Mouse (Mus musculus): ENCODE results near the gene Nop10. TPM values are rescaled to one million over a fixed set of nuclear protein-coding genes. Genes with fewer than 3 reads are reported as not detected.
A peak's percentile ranks its signal among the peaks of the same experiment; 100 is the strongest.

Gene Nop10
- polyA plus RNA-seq, 1 experiment from 2014 or later, result 169 TPM

DNA sequence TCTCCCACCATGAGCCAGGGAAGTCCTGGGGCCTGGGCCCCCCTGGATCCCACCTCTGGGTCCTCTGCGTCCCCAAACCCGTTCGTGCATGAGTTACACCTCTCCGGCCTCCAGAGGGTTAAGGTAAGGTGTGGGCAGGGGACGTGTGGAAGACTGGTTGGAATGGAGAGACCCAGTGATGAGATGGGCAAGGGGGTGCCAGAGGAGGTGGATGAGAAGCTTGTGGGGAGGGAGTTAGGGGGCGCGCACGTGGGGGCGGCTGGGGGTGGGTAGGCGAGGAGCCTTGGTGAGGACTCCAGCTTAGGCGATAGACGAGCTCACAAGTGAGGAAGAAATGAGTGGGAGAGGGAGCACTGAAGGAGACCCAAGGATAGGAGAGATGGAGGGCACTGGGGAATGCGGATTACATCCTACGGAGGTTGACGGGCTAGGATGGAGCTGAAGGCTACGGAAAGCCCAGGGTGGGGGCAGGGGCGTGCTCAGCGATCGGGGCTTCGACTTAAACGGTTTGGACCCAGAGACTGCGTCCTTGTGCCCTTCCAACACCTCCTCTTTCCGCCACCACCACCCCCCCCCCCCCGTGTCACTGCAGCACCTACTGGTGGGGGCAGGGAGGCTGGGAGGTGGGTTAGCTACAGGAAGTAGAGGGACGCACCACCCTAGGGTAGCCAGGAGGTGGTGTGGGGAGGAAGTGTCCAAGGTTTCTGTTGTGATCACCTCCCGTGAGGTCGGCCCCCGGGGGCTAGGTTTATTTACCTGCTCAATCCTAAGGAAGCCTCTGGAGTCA lies 21.6 kb upstream of the Nop10 start:
- peak overlapping the region; percentile 85 for H3K9ac ChIP-seq
- peak overlapping the region; percentile 89 for H3K27ac ChIP-seq (ENCODE audit: poor library complexity, severe bottlenecking)
- H3K4me2 ChIP-seq, result peak overlapping the region; percentile 83
- peak; percentile 27; the same call in 1 of the 2 replicates for ATAC-seq (ENCODE audit: insufficient number of reproducible peaks, low FRiP score)
- peak overlapping the region; percentile 87 for H3K4me3 ChIP-seq
- WGBS, result under 1% methylated on average over 28 of the region's 28 CpGs
- H3K27me3 ChIP-seq (replicated peaks), result no peaks in the 10 kb centered on the region
- H3K36me3 ChIP-seq, result peaks cover 22% of the 10 kb centered on the region
- peaks cover 14% of the 10 kb centered on the region for H3K4me1 ChIP-seq (replicated peaks)
- H3K9me3 ChIP-seq (replicated peaks), result no peaks in the 10 kb centered on the region

DNA sequence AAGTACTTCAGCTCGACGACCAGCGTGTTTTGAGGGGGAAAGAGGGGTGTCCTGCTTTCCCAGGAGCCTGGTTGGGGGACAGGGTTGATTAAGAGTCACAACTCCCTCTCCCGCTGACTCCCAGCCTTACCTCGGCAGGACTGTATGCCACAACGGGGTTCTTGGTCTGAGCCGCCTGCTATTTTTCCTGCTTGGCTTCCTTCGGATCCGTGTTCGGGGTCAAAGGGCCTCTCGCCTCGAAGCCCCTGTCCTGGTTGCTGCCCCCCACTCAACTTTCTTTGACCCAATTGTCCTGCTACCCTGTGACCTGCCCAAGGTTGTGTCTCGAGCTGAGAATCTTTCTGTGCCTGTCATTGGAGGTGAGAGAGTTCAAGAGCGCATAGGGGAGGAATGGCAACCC lies 19.9 kb upstream of the Nop10 start:
- Histone ChIP-seq H3K4me3 (no peak overlapping the region), H3K27ac (ENCODE audit: poor library complexity, severe bottlenecking) (no peak overlapping the region), H3K4me1 (replicated peaks) (peaks cover 14% of the 10 kb centered on the region), H3K9ac (no peak overlapping the region), H3K36me3 (peaks cover 33% of the 10 kb centered on the region), H3K9me3 (replicated peaks) (no peaks in the 10 kb centered on the region), H3K27me3 (replicated peaks) (no peaks in the 10 kb centered on the region), H3K4me2 (no peak overlapping the region)
- WGBS, result 76% methylated on average over 14 of the region's 14 CpGs
- ATAC-seq (ENCODE audit: insufficient number of reproducible peaks, low FRiP score), result no peak

DNA sequence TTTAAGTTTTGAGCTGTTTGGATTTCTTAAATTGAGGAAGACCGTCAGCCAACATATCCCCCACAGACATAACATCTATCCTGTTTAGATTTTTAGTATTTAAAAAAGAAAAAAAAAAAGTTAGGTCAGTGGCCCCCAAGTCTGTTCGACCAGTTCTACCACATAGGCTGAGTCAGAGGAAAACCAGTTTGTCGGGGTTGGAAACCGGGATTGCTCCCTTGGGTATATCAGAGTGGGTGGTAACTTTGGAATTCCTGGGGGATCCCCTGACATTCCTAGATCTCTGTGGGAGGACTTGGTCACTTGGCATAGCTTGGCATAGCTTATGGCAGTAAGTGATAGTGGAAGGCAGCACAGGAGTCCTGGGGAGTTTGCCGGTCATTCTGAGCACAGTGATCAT lies 16.4 kb upstream of the Nop10 start:
- H3K4me3 ChIP-seq, result no peak overlapping the region
- H3K9ac ChIP-seq, result no peak overlapping the region
- 87% methylated on average over 5 of the region's 5 CpGs for WGBS
- H3K4me1 ChIP-seq (replicated peaks), result peaks cover 9% of the 10 kb centered on the region
- H3K27ac ChIP-seq (ENCODE audit: poor library complexity, severe bottlenecking), result no peak overlapping the region
- ATAC-seq (ENCODE audit: insufficient number of reproducible peaks, low FRiP score), result no peak
- peaks cover 33% of the 10 kb centered on the region for H3K36me3 ChIP-seq
- no peak overlapping the region for H3K4me2 ChIP-seq
- H3K27me3 ChIP-seq (replicated peaks), result no peaks in the 10 kb centered on the region
- no peaks in the 10 kb centered on the region for H3K9me3 ChIP-seq (replicated peaks)

DNA sequence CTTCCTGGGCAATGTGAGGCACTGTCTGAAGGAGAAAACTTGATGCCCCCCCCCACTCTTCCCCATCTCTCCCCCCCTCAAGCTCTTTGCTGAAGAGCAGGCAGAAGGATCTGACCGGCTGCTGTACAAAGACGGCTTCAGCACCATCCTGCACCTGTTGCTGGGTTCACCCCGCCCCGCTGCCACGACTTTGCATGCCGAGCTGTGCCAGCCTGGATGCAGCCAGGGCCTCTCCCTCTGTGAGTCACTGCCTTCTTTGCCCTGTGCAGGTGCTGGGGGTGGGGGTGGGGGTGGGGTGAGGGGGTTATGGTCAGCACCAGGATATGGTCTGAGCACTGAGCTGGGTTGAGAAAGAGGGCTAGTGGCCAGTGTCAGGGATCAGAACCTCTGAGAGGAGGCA lies 15.5 kb upstream of the Nop10 start:
- no peak overlapping the region for H3K4me2 ChIP-seq
- ATAC-seq (ENCODE audit: insufficient number of reproducible peaks, low FRiP score), result no peak; the same call in 1 of the 2 replicates
- H3K4me1 ChIP-seq (replicated peaks), result 0 out of 2 replicates have a peak, but pooled peaks cover under 1% of the 10 kb centered on the region
- H3K9me3 ChIP-seq (replicated peaks), result no peaks in the 10 kb centered on the region
- H3K27me3 ChIP-seq (replicated peaks), result no peaks in the 10 kb centered on the region
- no peak overlapping the region for H3K27ac ChIP-seq (ENCODE audit: poor library complexity, severe bottlenecking)
- H3K4me3 ChIP-seq, result no peak overlapping the region
- H3K9ac ChIP-seq, result no peak overlapping the region
- peaks cover 33% of the 10 kb centered on the region for H3K36me3 ChIP-seq
- 88% methylated on average over 6 of the region's 6 CpGs for whole genome bisulfite sequencing

DNA sequence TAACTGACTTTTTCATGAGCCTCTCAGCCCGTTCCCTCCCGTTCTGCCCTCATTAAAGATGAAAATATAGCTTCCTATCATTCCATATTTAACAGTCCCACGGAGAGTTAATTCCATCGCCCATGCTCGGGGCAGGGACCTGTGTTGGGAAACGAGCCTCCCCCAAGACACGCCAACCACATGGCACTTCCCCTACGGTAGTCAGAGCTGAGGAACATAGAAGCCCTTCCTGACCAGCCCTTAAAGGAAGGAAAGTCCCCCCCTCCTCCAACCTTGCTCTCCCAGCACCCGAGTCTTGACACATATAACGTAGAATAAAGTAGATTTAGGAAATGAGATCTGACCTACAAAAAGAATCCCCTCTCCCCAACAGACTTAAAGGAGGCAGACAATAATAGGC lies 14.4 kb upstream of the Nop10 start:
- ATAC-seq (ENCODE audit: insufficient number of reproducible peaks, low FRiP score), result no peak
- Histone ChIP-seq H3K9me3 (replicated peaks) (no peaks in the 10 kb centered on the region), H3K4me1 (replicated peaks) (no peaks in the 10 kb centered on the region), H3K36me3 (peaks cover 33% of the 10 kb centered on the region), H3K4me2 (no peak overlapping the region), H3K27me3 (replicated peaks) (no peaks in the 10 kb centered on the region), H3K9ac (no peak overlapping the region), H3K27ac (ENCODE audit: poor library complexity, severe bottlenecking) (no peak overlapping the region), H3K4me3 (no peak overlapping the region)
- 72% methylated on average over 10 of the region's 10 CpGs for WGBS

DNA sequence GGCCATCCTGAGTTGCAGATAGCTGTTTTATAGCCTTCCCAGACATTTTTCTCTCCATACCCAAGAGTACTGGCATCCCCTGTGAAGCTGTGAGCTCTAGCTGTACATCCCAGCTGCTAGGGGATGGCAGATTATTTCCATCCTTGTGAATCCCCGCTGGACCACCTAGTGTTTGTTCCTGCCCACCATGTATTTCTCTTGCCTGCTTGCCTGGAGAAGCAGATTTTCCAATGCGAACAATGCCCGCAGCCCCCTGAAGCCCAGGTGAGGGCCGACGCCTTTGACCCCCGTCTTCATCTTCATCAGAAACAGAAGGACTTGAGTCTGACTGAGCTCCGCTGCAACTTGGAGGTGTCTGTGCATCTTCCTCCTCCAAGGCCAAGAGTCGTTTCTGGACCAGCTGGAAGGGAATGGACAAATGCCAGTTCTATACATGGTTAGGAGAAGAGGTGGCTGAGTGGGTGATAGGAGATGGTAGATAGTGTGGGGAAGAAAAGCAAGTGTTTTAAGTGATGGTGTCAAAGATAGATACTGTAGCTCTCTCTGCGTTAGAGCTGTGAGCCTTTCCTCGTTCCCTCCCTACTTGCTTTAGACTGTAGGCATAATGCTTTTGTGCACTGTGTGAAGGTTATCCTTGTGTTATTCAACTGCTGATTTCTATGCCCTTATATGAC lies 11.8 kb upstream of the Nop10 start:
- no peaks in the 10 kb centered on the region for H3K4me1 ChIP-seq (replicated peaks)
- ATAC-seq (ENCODE audit: insufficient number of reproducible peaks, low FRiP score), result no peak
- no peak overlapping the region for H3K4me3 ChIP-seq
- WGBS, result 79% methylated on average over 10 of the region's 10 CpGs
- no peak overlapping the region for H3K27ac ChIP-seq (ENCODE audit: poor library complexity, severe bottlenecking)
- no peaks in the 10 kb centered on the region for H3K9me3 ChIP-seq (replicated peaks)
- H3K4me2 ChIP-seq, result no peak overlapping the region
- H3K9ac ChIP-seq, result no peak overlapping the region
- peaks cover 11% of the 10 kb centered on the region for H3K36me3 ChIP-seq
- H3K27me3 ChIP-seq (replicated peaks), result no peaks in the 10 kb centered on the region

DNA sequence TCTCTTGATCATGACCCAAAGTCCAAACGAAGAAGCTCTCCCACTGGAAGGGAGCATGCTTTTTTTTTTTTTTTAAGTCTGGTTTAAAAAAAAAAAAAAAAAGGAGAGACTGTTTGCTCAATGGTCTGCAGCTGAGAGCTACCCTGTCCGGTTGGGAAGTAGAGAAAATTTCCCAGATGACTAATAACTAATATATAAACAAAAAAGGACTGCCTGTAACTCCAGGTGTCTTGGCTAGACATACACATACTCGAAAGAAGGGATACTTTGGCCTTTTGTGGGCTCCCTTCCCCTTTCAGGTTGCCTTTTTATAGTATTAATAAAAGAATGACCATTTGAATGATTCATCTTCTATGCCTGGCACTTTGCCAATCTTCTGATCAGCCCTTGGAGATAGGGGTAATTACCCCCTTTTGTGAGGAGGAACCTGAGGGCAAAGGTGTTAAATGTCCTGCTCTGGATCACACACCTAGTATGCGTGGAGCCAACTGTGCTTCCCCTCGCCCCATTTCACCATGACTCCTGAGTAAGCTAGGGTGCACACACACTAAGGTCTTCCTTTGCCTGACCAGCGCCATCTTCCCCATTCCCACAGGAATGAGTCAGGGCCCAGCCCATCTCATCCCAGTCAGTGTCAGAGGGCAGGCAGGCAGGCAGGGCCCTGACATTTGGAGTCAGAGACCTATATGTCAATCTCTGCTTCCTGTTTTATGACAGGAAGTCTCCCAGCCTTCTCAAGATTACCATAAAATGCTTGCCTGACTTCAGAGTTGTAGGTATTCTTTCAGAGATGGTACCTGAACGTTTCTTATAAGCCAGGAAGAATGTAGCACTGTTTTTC lies 6.8 kb upstream of the Nop10 start:
- H3K4me3 ChIP-seq, result no peak overlapping the region
- H3K4me2 ChIP-seq, result no peak overlapping the region
- H3K9ac ChIP-seq, result no peak overlapping the region
- H3K36me3 ChIP-seq, result no peaks in the 10 kb centered on the region
- H3K4me1 ChIP-seq (replicated peaks), result no peaks in the 10 kb centered on the region
- H3K27me3 ChIP-seq (replicated peaks), result no peaks in the 10 kb centered on the region
- ATAC-seq (ENCODE audit: insufficient number of reproducible peaks, low FRiP score), result no peak
- H3K9me3 ChIP-seq (replicated peaks), result no peaks in the 10 kb centered on the region
- H3K27ac ChIP-seq (ENCODE audit: poor library complexity, severe bottlenecking), result no peak overlapping the region
- WGBS, result 65% methylated on average over 7 of the region's 7 CpGs

DNA sequence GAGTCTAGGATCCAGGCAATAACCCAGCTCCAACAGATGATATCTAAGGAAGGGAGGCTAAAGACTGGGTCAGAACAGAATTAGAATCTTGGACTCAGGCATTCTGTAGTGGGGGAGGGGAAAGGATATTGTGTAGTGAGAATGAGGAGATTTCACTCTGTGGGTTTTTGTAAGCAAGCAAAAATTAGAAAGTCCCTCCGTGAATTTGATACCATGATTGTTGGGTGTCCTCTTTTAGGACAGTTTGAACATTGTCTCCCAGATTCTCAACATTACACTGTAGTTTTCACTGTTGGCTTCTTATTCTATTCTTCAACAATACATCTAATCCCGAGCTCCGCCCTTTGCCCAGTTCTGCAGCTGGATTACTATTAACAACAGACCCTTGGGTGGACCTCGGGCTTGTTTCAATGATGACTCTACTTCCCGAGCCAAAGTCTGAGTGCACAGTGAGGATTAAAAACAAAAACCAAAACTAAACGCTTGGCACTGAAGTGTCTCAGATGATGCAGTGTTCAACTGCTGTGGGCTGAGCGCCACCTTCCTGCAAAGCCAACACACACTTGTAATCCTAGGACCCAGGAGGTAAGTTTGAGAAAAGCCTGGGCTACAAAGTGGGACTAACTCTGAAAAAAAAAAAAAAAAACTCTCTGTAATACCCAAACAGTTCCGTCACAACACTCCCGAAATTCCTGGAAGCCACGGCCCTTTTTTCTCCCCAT lies 2.3 kb upstream of the Nop10 start, which contains the start of gene Nutm1:
Nutm1 (minus strand) TSS at position 51 of the 722 bp plus-strand sequence.
- Histone ChIP-seq H3K36me3 (no peaks in the 10 kb centered on the region), H3K4me3 (no peak within 1 kb of the TSS), H3K4me1 (replicated peaks) (peaks cover 15% of the 10 kb centered on the region), H3K9me3 (replicated peaks) (no peaks in the 10 kb centered on the region), H3K4me2 (no peak within 1 kb of the TSS), H3K9ac (no peak within 1 kb of the TSS), H3K27me3 (replicated peaks) (no peaks in the 10 kb centered on the region), H3K27ac (ENCODE audit: poor library complexity, severe bottlenecking) (no peak within 1 kb of the TSS)
- whole genome bisulfite sequencing, result 67% methylated on average over 10 of the region's 10 CpGs
- no peak for ATAC-seq (ENCODE audit: insufficient number of reproducible peaks, low FRiP score)

DNA sequence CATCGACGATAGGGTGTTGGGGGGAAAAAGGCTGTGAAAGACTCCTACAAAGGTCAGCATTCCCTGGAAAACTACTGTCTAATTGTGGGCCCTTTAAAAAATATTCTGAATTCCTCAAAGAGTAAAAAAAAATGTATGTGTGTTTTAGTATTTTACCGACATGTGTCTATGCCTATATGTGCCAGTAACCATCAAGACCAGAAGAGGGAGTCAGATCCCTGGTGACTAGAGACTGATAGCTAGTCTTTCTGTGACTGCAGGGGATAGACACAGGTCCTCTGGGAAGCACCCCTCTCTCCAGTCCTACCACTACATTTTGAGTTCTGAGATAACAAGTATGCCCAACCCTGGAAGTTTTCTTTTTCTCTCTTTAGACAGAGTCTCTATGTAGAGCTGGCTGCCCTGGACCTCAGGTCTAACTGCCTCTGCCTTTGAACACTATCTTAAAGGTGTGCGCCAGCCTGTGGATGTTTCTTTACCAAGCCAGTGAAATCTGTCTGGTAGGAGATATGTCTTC lies 1.1 kb downstream of the Nop10 start:
- Histone ChIP-seq H3K4me2 (peak overlapping the region; percentile 69), H3K4me3 (peak overlapping the region; percentile 68), H3K9ac (peak overlapping the region; percentile 72), H3K27me3 (replicated peaks) (no peaks in the 10 kb centered on the region), H3K36me3 (no peaks in the 10 kb centered on the region), H3K27ac (ENCODE audit: poor library complexity, severe bottlenecking) (no peak overlapping the region), H3K9me3 (replicated peaks) (no peaks in the 10 kb centered on the region), H3K4me1 (replicated peaks) (peaks cover 19% of the 10 kb centered on the region)
- ATAC-seq (ENCODE audit: insufficient number of reproducible peaks, low FRiP score), result no peak
- WGBS, result 34% methylated on average over 4 of the region's 4 CpGs

DNA sequence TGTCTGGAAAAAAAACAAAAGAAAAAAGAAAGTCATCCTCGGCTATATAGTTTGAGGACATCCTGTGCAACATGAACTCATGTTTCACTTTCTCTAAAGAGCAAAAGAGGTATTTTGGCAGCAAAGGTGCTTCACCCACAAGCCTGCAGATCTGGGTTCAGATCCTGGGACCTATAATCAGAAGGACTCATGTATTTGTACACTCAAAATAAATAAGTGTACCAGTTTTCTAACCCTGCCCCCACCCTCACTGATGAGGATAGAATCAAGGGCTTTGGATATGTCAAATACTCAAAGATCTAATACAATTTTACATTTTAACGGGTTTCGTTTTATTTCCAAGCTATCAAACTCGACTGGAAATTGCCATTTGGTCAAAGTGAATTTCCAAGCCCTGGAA lies 2.6 kb downstream of the Nop10 start:
- 71% methylated on average over 4 of the region's 4 CpGs for WGBS
- no peak overlapping the region for H3K4me2 ChIP-seq

More for the DNA sequence above, 2.6 kb downstream of the Nop10 start:
- H3K27me3 ChIP-seq (replicated peaks), result no peaks in the 10 kb centered on the region
- H3K9ac ChIP-seq, result no peak overlapping the region
- no peaks in the 10 kb centered on the region for H3K9me3 ChIP-seq (replicated peaks)
- no peak for ATAC-seq (ENCODE audit: insufficient number of reproducible peaks, low FRiP score)
- peaks cover 26% of the 10 kb centered on the region for H3K4me1 ChIP-seq (replicated peaks)
- H3K36me3 ChIP-seq, result no peaks in the 10 kb centered on the region
- no peak overlapping the region for H3K4me3 ChIP-seq
- no peak overlapping the region for H3K27ac ChIP-seq (ENCODE audit: poor library complexity, severe bottlenecking)

Data from heart, embryonic 12.5 days (tissue).